Mouse (Mus musculus): ENCODE results near the gene Fam192a.

DNA sequence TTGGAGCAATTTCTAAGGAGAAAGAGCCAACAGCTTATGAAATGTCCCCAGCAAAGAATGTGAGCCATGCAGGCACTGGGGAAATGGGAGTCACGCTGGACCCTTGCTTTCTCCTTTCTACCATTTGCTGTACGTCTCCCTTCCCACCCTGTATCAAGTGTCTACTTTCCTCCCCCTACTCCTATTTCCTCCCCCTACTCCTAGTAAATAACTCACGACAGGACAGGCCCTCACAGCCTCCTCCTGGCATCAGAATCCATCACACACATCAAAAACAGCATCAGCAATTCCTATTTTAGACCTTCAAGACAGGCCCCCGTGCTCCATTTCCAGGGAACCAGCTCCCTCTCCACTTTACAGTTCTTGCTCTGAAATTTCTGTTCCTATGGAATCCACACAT, 10.1 kb downstream of the Fam192a start:
- no peak for TF ChIP-seq POLR2A (IDR thresholded peaks at IDR 0.05; ENCODE audit: borderline replicate concordance, insufficient read depth, low read length)
- TF ChIP-seq CTCF (IDR thresholded peaks at IDR 0.05; ENCODE audit: borderline replicate concordance, insufficient read depth, low read depth, low read length): no peak

Data from cerebellum, adult 2 months (tissue).